Mouse (Mus musculus) mesoderm, embryonic 11.5 days (tissue): ENCODE results near the gene Gatad1.
"Not testable (repeated sequence)": the region's sequence is repeated elsewhere in the genome, so short reads cannot be mapped to it uniquely, and the experiment has no call there.

ENCODE experiments used
- DNase-seq: peaks from one replicate; pipeline ENCODE4 v3.0.0-alpha.2; 2012; ENCODE audit warnings: low read depth, low spot score

Gatad1 gene

DNA sequence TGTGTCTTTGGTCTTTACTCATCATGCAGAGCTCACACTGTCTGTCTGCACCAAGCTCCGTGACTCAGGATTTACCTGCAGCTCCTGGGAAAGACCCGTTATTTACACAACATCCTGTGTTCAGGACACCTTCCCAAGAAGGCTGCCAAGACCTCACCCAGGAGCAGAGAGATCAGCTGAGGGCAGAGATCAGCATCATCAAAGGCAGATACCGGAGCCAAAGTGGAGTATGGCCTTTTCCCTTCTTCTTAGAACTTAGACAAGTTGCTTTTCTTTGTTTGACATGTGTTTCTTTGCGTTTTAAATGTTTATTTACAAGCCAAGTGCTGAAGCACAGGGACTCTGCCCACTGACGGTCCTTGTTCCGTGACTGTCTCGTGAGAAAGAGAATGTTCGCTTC, 21.7 kb downstream of the Gatad1 start:
- DNase-seq = no peak

DNA sequence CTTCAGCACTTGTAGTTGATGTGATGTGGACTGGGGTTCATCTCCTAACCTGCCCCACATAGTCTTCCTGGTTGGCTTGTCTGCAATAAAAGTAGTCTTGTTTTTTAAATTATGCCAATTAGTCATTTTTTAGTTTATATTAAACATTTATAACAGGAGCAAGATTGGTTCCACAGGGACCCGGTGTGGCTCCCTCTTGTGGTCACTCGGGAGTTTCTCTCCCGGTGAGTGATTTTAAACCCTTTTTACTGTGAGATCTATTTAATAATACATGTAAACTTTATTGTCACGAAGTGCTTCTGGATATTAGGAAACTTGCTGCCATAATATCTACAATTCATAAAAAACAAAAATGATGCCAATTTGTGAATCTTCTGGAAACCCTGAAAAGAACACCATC, 23.0 kb downstream of the Gatad1 start:
- DNase-seq = no peak

DNA sequence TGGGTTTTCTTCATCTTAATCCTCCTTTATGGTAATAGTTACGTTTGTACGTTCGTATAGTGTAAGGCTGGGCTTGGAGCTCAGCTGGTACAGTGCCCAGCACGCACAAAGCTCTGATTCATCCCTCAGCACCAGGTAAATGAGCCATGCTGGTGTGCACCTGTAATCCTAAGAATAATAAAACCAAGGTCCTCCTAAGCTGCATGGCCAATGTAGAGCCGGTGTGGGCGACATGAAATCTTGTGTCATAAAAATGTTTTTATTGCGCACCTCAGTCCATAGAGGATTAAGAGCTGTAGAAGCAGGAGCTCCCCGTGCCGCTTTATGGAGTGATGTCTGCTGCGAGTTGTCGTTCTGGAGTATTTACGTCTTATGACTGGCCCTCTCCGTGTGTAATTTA, 23.7 kb downstream of the Gatad1 start:
- DNase-seq = no peak

DNA sequence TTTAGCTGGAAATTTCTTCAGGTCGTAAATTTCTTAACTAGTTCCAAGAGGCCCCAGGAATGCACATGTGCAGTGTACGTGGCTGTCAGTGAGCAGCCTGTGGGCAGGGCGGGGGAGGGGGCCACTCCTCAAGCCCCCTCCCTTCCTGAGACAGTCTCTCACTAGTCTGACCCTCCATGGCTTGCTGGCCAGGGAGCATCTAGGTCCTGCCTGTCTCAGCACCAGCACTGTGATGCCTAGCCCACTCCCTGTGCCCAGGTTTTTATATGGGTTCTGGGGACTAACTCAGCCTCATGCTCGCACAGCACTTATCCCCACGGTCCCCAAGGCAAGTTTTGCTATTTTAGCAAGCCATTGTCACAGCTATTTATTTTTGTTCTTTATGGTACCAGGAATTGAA, 24.7 kb downstream of the Gatad1 start:
- DNase-seq = no peak

DNA sequence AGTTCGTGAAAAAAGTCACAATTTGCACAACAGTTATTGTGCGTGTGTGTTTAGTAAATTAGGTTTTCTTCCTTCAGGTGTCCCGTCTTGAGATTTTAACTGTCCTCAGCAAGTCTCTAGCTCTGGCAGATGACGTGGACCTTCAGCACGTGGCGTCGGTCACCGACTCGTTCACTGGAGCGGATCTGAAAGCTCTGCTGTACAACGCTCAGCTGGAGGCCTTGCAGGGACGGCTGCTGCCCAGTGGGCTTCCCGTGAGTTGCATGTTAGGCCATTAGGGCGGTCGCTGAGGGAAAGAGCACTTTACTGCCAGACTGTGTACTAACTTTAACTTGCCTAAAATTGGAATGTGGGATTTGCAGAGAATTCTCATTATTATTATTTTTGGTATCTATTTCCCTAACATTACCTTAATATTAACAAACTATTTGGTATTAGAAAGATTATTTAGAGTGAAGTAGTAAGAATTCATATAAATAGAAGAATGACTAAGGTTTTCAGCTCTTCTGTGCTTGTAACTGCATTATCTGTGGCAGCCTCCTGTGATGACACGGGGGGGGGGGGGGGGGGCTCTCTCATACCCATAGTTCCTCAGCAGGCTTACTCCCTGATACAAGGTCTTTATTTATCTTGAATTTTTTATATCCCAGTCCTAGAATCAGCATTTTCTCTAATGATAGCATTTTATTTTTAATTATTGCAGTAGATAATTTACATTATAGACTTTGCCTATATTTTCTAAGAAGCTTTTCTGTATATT, 25.3 kb downstream of the Gatad1 start:
- no peak for DNase-seq

DNA sequence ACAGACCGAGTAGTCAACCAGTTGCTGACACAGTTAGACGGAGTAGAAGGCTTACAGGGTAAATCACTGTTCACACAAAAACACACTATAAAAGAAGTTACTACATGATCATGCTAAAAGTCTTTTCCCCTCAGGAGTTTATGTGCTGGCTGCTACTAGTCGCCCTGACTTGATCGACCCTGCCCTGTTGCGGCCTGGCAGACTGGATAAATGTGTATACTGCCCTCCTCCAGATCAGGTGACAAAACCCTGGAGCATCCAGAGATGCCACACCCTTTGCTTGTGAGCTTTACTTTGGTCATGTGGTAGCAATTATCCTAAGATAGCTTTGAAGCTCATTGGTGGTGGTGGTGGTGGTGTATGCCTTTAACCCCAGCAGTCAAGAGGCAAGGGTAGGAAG, 26.9 kb downstream of the Gatad1 start:
- DNase-seq = no peak

DNA sequence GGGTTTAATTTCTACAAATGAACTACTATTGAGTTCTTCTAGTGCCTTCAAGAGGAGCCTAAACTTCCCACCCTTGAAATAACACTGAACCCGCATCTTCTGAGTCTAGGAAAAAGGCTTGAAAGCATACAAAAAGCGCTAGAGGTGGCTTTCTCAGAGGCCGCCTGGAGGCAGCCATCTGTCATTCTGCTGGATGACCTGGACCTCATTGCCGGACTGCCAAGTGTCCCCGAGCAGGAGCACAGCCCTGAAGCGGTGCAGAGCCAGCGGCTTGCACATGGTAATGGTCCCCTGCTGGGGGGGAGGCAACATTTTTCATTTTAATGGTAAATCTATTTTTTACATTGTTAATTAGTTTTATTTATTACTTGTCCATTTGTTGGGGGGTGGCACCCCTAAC, 36.5 kb downstream of the Gatad1 start:
- DNase-seq = no peak

DNA sequence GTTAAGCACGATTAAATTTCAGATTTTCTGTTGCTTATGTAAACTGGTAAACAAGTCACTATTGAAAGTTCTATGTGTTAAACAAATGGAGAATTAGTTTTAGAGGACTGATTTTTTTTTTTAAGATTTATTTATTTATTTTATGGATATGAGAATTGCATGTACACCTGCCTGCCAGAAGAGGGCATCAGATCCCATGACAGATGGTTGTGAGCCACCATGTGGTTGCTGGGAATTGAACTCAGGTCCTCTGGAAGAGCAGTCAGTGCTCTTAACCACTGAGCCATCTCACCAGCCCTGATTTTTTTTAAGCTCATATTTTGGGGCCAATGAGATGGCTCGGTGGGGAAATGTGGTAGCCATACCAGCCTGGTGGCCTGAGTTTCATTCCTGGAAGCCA, 45.1 kb downstream of the Gatad1 start:
- DNase-seq = not testable (repeated sequence)

DNA sequence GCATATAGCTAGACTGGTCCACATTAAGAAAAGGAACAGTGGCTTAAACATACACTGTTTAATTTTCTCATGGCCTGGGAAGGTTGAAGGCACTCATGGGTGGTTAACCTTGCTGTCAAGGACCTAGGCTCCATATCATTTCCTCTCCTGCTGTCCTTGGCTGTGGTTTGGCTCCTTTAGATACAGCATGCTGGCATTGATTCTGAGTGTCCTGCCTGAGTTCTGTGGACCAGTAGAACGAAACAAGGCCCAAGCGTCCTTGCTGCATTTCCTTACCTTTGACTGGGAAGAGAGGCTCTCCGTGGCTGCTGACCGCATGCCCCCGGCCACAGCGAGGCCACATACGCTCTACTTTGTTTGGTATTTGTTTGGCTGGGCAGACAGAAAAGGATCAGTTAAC, 47.7 kb downstream of the Gatad1 start:
- no peak for DNase-seq

DNA sequence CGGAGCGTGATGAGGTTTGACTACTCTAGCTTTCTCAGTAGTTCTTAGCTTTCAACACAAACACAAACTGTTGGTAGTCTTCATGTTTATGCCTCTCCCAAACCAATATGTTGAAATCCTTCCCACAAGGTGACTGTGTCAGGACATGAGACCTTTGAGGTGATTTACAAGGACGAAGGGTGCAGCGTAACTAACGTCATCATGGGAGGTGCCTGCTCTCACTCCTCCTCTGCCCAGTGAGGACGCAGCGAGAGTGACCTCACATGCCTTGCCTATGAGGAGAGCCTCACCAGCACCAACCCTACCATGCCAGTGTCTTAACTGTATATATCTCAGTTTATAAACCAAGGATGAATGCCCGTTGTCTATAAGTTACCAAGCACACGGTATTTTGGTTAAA, 49.9 kb downstream of the Gatad1 start:
- no peak for DNase-seq

DNA sequence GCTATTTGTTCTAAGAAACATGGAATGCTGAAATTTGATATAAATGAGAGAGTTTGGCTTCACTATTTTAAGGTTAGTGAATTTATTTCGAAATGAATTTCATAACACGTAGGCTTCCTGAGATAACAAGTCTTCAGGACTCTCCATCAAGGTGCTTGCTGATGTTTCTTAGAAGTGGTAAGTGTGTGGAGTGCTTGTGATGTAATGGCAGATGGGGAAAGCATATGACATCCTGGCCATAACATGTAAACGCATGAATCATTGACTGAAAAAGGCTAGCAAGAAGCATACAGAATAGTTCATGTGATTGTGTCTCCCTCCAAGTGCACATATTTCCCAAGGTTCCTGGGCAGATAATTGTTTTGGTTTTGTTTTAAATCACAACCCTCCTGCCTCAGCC, 56.2 kb downstream of the Gatad1 start:
- no peak for DNase-seq

DNA sequence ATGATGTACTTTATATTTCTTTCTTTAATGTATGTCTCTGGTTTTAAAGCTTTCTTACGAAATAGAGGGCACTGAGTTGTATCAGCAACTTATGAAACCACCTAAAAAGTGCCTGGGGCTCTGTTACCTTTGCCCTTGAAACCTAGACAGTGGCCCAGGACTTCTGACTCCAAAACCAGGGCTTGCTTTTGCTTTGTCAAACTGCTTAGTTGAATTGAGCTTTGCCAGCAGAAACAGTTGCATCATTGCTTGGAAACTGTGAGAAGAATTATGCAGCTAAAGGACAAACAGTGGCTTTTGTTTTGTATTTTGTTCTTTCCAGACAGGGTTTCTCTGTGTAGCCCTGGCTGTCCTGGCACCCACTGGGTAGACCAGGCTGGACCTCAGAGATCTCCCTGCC, 56.7 kb downstream of the Gatad1 start:
- no peak for DNase-seq

DNA sequence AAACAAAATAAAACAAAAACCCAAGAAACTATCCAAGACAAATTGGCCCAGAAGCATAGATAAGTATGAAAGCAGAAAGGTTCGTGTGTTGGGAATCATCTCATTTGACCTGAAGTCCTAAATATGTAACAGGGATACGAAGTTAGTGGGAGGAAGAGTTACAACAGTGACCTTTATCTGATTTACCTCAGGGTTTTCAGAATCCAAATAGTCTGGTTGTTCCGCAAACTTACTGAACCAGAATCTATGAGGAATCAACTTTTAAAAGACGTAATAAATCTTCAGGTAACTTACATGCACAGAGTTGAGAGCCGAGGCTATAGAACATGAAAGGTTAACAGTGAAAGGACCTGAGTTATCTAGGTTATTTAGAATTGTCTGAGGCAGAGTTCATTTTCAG, 58.2 kb downstream of the Gatad1 start:
- no peak for DNase-seq

DNA sequence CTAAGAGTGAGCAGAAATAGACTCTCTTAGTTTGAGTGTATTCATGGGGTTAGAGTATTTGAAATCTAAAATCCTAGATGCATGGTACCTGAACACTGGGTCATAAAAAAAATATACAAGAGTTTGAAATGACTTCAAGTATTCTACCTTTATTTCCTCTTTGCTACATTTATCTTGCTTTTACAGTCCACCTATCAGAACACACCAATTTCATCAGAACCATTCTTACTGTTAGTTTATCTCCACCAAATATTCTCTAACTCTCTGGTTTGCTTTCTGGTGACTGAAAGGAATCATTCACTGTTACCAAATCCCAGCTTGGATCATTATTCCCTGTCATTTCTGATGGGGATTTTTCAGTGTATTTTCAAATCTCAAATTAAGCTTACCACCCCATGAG, 59.8 kb downstream of the Gatad1 start:
- no peak for DNase-seq

DNA sequence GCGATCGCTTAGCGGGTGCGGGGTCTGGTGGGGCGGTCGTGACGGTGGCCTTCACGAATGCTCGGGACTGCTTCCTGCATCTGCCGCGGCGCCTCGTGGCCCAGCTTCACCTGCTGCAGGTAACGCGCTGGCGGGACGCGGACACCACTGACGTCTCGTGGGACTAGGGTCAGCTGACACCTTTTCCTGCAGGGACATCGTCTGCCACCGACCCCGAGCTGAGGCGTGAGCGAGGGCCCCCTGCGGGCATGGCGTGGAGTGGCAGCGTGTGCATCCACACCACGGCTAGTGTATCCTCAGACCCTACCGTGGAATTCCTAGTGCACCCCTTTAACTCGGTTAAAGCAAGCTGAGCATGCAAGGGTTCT, 60.6 kb downstream of the Gatad1 start, which contains the start of gene Rbm48:
TSS of gene Rbm48 (minus strand) at position 187 of the 368 bp plus-strand sequence.
- peak; percentile 79 for DNase-seq

DNA sequence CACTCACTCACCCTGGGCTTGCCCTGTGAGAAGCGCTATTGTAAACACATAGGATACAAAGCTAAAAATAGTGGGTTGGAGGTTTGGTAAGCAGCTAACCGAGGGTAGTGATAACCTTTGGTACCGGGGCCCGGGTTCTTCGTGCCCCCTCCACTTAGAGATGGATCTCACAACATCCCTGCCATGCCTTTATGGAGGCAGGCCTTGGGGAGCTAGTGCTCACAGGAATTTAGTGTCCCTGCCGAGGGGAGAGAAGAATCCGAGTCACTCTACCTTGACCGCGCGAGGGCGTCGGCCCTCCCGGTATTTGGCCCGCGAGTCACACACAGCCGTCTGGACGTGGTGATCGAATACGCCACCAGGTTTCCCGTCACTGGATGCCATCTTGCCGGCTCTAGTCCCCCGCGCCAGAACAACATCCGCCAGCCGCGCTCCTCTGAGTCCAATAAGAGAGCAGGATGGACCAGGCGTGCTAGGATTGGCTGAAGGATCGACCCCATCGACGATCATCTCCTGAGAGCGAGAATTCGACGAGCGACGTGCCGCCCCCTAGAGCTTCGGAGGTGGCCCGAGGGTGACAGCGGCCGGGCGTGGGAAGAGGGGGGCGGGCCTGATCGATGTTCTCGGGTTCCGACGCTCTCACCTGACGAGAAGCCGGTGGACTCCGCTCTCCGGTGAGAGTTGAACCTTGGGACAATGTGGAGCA, 61.1 kb downstream of the Gatad1 start, which contains the start of gene Pex1:
TSS of gene Pex1 (plus strand) at position 374 of the 706 bp plus-strand sequence.
- peak; percentile 97 for DNase-seq
